In the genomic region with DNA sequence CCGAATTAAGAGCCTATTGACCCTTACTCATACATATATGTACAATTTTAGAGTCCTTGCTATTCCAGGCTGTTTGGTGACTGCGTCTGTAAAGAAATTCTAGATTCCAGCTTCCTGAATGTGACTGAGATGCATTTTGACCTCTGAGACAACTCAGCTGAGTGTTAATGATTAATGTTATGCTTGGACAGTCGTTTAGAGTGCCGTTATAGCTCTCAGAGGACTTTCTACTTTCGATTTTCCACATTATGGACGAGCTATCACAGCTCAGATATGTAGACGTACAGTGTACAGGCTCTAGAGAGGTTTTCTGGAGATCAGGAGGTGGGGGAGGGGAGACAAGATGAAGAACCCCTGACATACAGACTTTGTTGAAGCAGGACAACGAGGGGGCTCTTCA, we compare ENCODE assay signal across 33 mouse cellular contexts. TPM values are rescaled to one million over a fixed set of nuclear protein-coding genes. Genes with fewer than 3 reads are reported as not detected.
DNase-seq lines count a peak whose midpoint lies in the region; ATAC-seq and TF ChIP-seq lines count a peak whose summit lies in the region.
"Had no signal": no experiment of that assay in that cellular context is flagged by ENCODE, and none has a peak within 500 bp of the region (broad histone marks: within the 10 kb centered on the region; RNA-seq: fewer than 3 reads in every experiment).

No protein-coding gene starts in this region.

- no peaks in the 10 kb centered on the region for H3K36me3 ChIP-seq in heart, embryonic 11.5 days (ENCODE audit: control insufficient read depth, insufficient read depth, low read length)
- no peaks in the 10 kb centered on the region for H3K36me3 ChIP-seq in kidney, embryonic 14.5 days (ENCODE audit: control insufficient read depth, insufficient read depth, low read length)
- H3K36me3 ChIP-seq in liver, embryonic 13.5 days = no peaks in the 10 kb centered on the region
- H3K36me3 ChIP-seq in small intestine, adult 2 months (ENCODE audit: control insufficient read depth, insufficient read depth, low read length) = peaks cover 5% of the 10 kb centered on the region
- H3K36me3 ChIP-seq: heart, embryonic 12.5 days; hindbrain, embryonic 13.5 days; limb, embryonic 10.5 days; limb, embryonic 15.5 days had no signal

- no peak for TF ChIP-seq CTCF in small intestine, adult 2 months (IDR thresholded peaks at IDR 0.05; ENCODE audit: extremely low read depth, insufficient read length, insufficient replicate concordance, low read depth, low read length)

- no peaks in the 10 kb centered on the region for H3K27me3 ChIP-seq in heart, embryonic 11.5 days (ENCODE audit: control insufficient read depth, insufficient read depth, low read length)
- H3K27me3 ChIP-seq in kidney, embryonic 14.5 days (ENCODE audit: control insufficient read depth, insufficient read depth, low read length) = no peaks in the 10 kb centered on the region
- H3K27me3 ChIP-seq in liver, embryonic 13.5 days = no peaks in the 10 kb centered on the region
- H3K27me3 ChIP-seq in small intestine, adult 2 months (ENCODE audit: control insufficient read depth, insufficient read depth, low read length) = no peaks in the 10 kb centered on the region
- H3K27me3 ChIP-seq: forebrain, embryonic 13.5 days; heart, embryonic 12.5 days; hindbrain, embryonic 13.5 days; limb, embryonic 15.5 days had no signal

- no peak overlapping the region for H3K4me2 ChIP-seq in heart, embryonic 11.5 days
- H3K4me2 ChIP-seq in kidney, embryonic 14.5 days (replicated peaks; ENCODE audit: low read depth, low read length) = no peak overlapping the region
- H3K4me2 ChIP-seq in liver, embryonic 13.5 days = 0 out of 2 replicates have a peak overlapping the region, but pooled peaks have one; percentile 2
- H3K4me2 ChIP-seq: forebrain, embryonic 13.5 days; heart, embryonic 12.5 days; hindbrain, embryonic 13.5 days; limb, embryonic 15.5 days; midbrain, embryonic 11.5 days had no signal

- H3K9me3 ChIP-seq in heart, embryonic 11.5 days (replicated peaks; ENCODE audit: control insufficient read depth, low read length) = no peaks in the 10 kb centered on the region
- no peaks in the 10 kb centered on the region for H3K9me3 ChIP-seq in kidney, embryonic 14.5 days (ENCODE audit: control insufficient read depth, low read length)
- no peaks in the 10 kb centered on the region for H3K9me3 ChIP-seq in liver, embryonic 13.5 days (replicated peaks)
- H3K9me3 ChIP-seq: forebrain, embryonic 13.5 days; heart, embryonic 12.5 days; hindbrain, embryonic 13.5 days; limb, embryonic 10.5 days; limb, embryonic 15.5 days had no signal

- peak; percentile 8 for DNase-seq in heart, adult 11 months
- DNase-seq in kidney, postnatal 14 days = peak; percentile 21
- no peak for DNase-seq in liver, embryonic 13.5 days
- no peak for DNase-seq in frontal cortex, postnatal 25 days (ENCODE audit: low spot score in 2 of 2)
- DNase-seq in ovary, postnatal 14 days (ENCODE audit: low spot score) = no peak
- DNase-seq: adrenal gland, adult 2 months; cerebellum, adult 8-10 months; cerebellum, postnatal 25 days; gastrocnemius, postnatal 25 days; heart, adult 18-20 months; heart, postnatal 4 days; kidney, postnatal 25 days; lung, postnatal 36 days; thymus, postnatal 4 days had no signal

- H3K4me1 ChIP-seq in heart, embryonic 11.5 days (ENCODE audit: control insufficient read depth, insufficient read depth, low read length) = no peaks in the 10 kb centered on the region
- H3K4me1 ChIP-seq in kidney, embryonic 14.5 days (ENCODE audit: control insufficient read depth, insufficient read depth, low read length) = no peaks in the 10 kb centered on the region
- H3K4me1 ChIP-seq in liver, embryonic 13.5 days (replicated peaks) = 0 out of 2 replicates have a peak, but pooled peaks cover 4% of the 10 kb centered on the region
- H3K4me1 ChIP-seq in small intestine, adult 2 months (ENCODE audit: control insufficient read depth, insufficient read depth, insufficient read length, low read length) = peaks cover 23% of the 10 kb centered on the region; the same call in 1 of the 2 replicates
- H3K4me1 ChIP-seq: forebrain, embryonic 13.5 days; hindbrain, embryonic 13.5 days; limb, embryonic 15.5 days had no signal

- no peak for ATAC-seq in heart, embryonic 11.5 days (replicated peaks; ENCODE audit: insufficient number of reproducible peaks, low FRiP score, low TSS enrichment)
- no peak for ATAC-seq in kidney, embryonic 14.5 days (ENCODE audit: low FRiP score, low TSS enrichment)
- no peak; the same call in 1 of the 2 replicates for ATAC-seq in liver, embryonic 13.5 days (ENCODE audit: low read depth)
- ATAC-seq: activated CD4-positive, CD25-positive, alpha-beta regulatory T cell, adult 4 months; forebrain, embryonic 13.5 days; midbrain, embryonic 16.5 days had no signal

- WGBS in heart, embryonic 11.5 days (ENCODE audit: insufficient replicate concordance) = 61% methylated on average over 8 of the region's 8 CpGs
- 49% methylated on average over 8 of the region's 8 CpGs for WGBS in kidney, embryonic 14.5 days
- WGBS in liver, embryonic 13.5 days (ENCODE audit: insufficient replicate concordance) = 35% methylated on average over 8 of the region's 8 CpGs
- 13% methylated on average over 8 of the region's 8 CpGs for WGBS in small intestine, adult 2 months

- H3K9ac ChIP-seq in heart, embryonic 11.5 days (ENCODE audit: low read depth, low read length) = no peak overlapping the region
- no peak overlapping the region for H3K9ac ChIP-seq in kidney, embryonic 14.5 days (ENCODE audit: low read depth, low read length)
- no peak overlapping the region for H3K9ac ChIP-seq in liver, embryonic 13.5 days
- H3K9ac ChIP-seq: forebrain, embryonic 13.5 days; heart, embryonic 12.5 days; hindbrain, embryonic 13.5 days; limb, embryonic 15.5 days had no signal

- no peak overlapping the region for H3K27ac ChIP-seq in heart, embryonic 11.5 days (ENCODE audit: low read depth, low read length)
- no peak overlapping the region for H3K27ac ChIP-seq in kidney, embryonic 14.5 days (ENCODE audit: low read depth, low read length)
- no peak overlapping the region for H3K27ac ChIP-seq in liver, embryonic 13.5 days
- H3K27ac ChIP-seq in small intestine, adult 2 months (ENCODE audit: insufficient read depth, low read depth, low read length) = peak overlapping the region; percentile 98
- H3K27ac ChIP-seq: forebrain, embryonic 13.5 days; hindbrain, embryonic 13.5 days; layer of hippocampus, adult 2 months; limb, embryonic 10.5 days; limb, embryonic 15.5 days had no signal

- TF ChIP-seq POLR2A in small intestine, adult 2 months (IDR thresholded peaks at IDR 0.05; ENCODE audit: low read depth, low read length) = no peak

- H3K4me3 ChIP-seq in heart, embryonic 11.5 days (ENCODE audit: low read depth, low read length) = no peak overlapping the region
- no peak overlapping the region for H3K4me3 ChIP-seq in kidney, embryonic 14.5 days (ENCODE audit: low read length)
- no peak overlapping the region for H3K4me3 ChIP-seq in liver, embryonic 13.5 days (replicated peaks)
- H3K4me3 ChIP-seq in small intestine, adult 2 months (ENCODE audit: low read depth, low read length) = no peak overlapping the region
- H3K4me3 ChIP-seq: forebrain, embryonic 13.5 days; heart, embryonic 12.5 days; hindbrain, embryonic 13.5 days; layer of hippocampus, adult 2 months; limb, embryonic 10.5 days; limb, embryonic 15.5 days had no signal

RNA-seq across cellular contexts. Expression of gene Krt20, which starts 3.3 kb away (rescaled TPM):
- 3.7 and 5.4 TPM in 2 replicates for polyA plus RNA-seq in heart, embryonic 11.5 days (2014; fragmentation: Nextera tagmentation; extraction: Ambion mirVana)
- polyA plus RNA-seq in kidney, embryonic 14.5 days (2014; fragmentation: Nextera tagmentation; extraction: Ambion mirVana) = 0.22 and 0.36 TPM in 2 replicates
- polyA plus RNA-seq in liver, embryonic 13.5 days (2015; fragmentation: Nextera tagmentation; extraction: Ambion mirVana) = 28.0 and 33.9 TPM in 2 replicates
- 292 and 951 TPM in 2 replicates for polyA plus RNA-seq in small intestine, adult 2 months (2012; rRNA removed)
- polyA plus RNA-seq: adrenal gland, adult 2 months; C2C12; forebrain, embryonic 13.5 days had no signal

RNA-seq across cellular contexts. Expression of gene Krt12, which starts 19.2 kb away (rescaled TPM):
- not detected in 2 replicates for polyA plus RNA-seq in heart, embryonic 11.5 days (2014; fragmentation: Nextera tagmentation; extraction: Ambion mirVana)
- polyA plus RNA-seq in kidney, embryonic 14.5 days (2014; fragmentation: Nextera tagmentation; extraction: Ambion mirVana) = not detected in 2 replicates
- polyA plus RNA-seq in liver, embryonic 13.5 days (2015; fragmentation: Nextera tagmentation; extraction: Ambion mirVana) = not detected in 2 replicates
- 0.48 and 9.5 TPM in 2 replicates for polyA plus RNA-seq in small intestine, adult 2 months (2012; rRNA removed)
- polyA plus RNA-seq: activated CD4-positive, CD25-positive, alpha-beta regulatory T cell, adult 4 months; adrenal gland, adult 2 months; C2C12; embryonic facial prominence, embryonic 11.5 days; forebrain, embryonic 13.5 days; heart, embryonic 12.5 days; heart, postnatal 0 days; hindbrain, embryonic 13.5 days; limb, embryonic 10.5 days; lung, embryonic 16.5 days; midbrain, embryonic 11.5 days; neural tube, embryonic 11.5 days; stomach, embryonic 14.5 days; testis, adult 2 months had no signal

RNA-seq across cellular contexts. Expression of gene Krt23, which starts 51.7 kb away (rescaled TPM):
- 0.43 and 0.51 TPM in 2 replicates for polyA plus RNA-seq in heart, embryonic 11.5 days (2014; fragmentation: Nextera tagmentation; extraction: Ambion mirVana)
- polyA plus RNA-seq in kidney, embryonic 14.5 days (2014; fragmentation: Nextera tagmentation; extraction: Ambion mirVana) = 24.7 and 33.3 TPM in 2 replicates
- 0.54 and 0.67 TPM in 2 replicates for polyA plus RNA-seq in liver, embryonic 13.5 days (2015; fragmentation: Nextera tagmentation; extraction: Ambion mirVana)
- 4.4 and 7.4 TPM in 2 replicates for polyA plus RNA-seq in small intestine, adult 2 months (2012; rRNA removed)
- polyA plus RNA-seq: activated CD4-positive, CD25-positive, alpha-beta regulatory T cell, adult 4 months; adrenal gland, adult 2 months; C2C12; embryonic facial prominence, embryonic 11.5 days; forebrain, embryonic 13.5 days; midbrain, embryonic 11.5 days; neural tube, embryonic 11.5 days had no signal

RNA-seq across cellular contexts. Expression of gene Krt10, which starts 52.1 kb away (rescaled TPM):
- 12.9 and 14.9 TPM in 2 replicates for polyA plus RNA-seq in heart, embryonic 11.5 days (2014; fragmentation: Nextera tagmentation; extraction: Ambion mirVana)
- polyA plus RNA-seq in kidney, embryonic 14.5 days (2014; fragmentation: Nextera tagmentation; extraction: Ambion mirVana) = 31.3 and 37.5 TPM in 2 replicates
- polyA plus RNA-seq in liver, embryonic 13.5 days (2015; fragmentation: Nextera tagmentation; extraction: Ambion mirVana) = 4.2 and 4.6 TPM in 2 replicates
- 0.15 and 0.18 TPM in 2 replicates for polyA plus RNA-seq in small intestine, adult 2 months (2012; rRNA removed)

Comparison
In these comparisons a context has a peak if more than half of its experiments do, and no peak if none do; other contexts are left out.
1. DNase-seq: peak in heart, adult 11 months (single experiment) and kidney, postnatal 14 days (single experiment); none in liver, embryonic 13.5 days (single experiment), frontal cortex, postnatal 25 days (0 of 2) and ovary, postnatal 14 days (single experiment).